Mouse (Mus musculus) lung, embryonic 15.5 days (tissue): ENCODE measurements around the gene Pdcd4. TPM values are rescaled to one million over a fixed set of nuclear protein-coding genes. Genes with fewer than 3 reads are reported as not detected.

Experiments used
- ATAC-seq: fragments of 200-750 bp; cut with Nextera tagmentation; 2 replicates; pipeline ENCODE4 v1.8.0; 2017; ENCODE audit warnings: moderate number of reproducible peaks, borderline replicate concordance; ENCODE audit not compliant: low FRiP score, low TSS enrichment; ENCODE audit errors: extremely low read depth
- H3K27ac ChIP-seq: fragments of 300-500 bp; sonication (generic); 2 replicates; pipeline ENCODE4 v1.5.1; 2015; ENCODE audit warnings: moderate library complexity, mild to moderate bottlenecking, inconsistent platforms
- H3K27me3 ChIP-seq: fragments of 300-500 bp; sonication (generic); 2 replicates; pipeline ENCODE4 v1.6.1; 2015; ENCODE audit warnings: inconsistent platforms
- H3K36me3 ChIP-seq: fragments of 300-500 bp; sonication (generic); 2 replicates; pipeline ENCODE4 v1.6.1; 2015; ENCODE audit warnings: inconsistent platforms
- H3K4me1 ChIP-seq: fragments of 300-500 bp; sonication (generic); 2 replicates; pipeline ENCODE4 v1.6.1; 2015; ENCODE audit warnings: inconsistent platforms
- H3K4me2 ChIP-seq: fragments of 300-500 bp; sonication (generic); 2 replicates; pipeline ENCODE4 v1.6.1; 2015; ENCODE audit warnings: inconsistent platforms, mild to moderate bottlenecking, moderate library complexity
- H3K4me3 ChIP-seq: fragments of 300-500 bp; sonication (generic); 2 replicates; pipeline ENCODE4 v1.5.1; 2015; ENCODE audit warnings: mild to moderate bottlenecking, inconsistent platforms
- H3K9ac ChIP-seq: fragments of 300-500 bp; sonication (generic); 2 replicates; pipeline ENCODE4 v1.6.1; 2015; ENCODE audit warnings: inconsistent platforms
- H3K9me3 ChIP-seq: fragments of 300-500 bp; sonication (generic); 2 replicates; pipeline ENCODE4 v1.6.1; 2016; ENCODE audit warnings: inconsistent platforms
- WGBS: fragments of 180-500 bp; shearing (Covaris S2); methylation state at CpG from one replicate; pipeline ENCODE4 v1.1.7; 2015; 5-methylcytosine and 5-hydroxymethylcytosine counted together
- polyA plus RNA-seq: library from polyadenylated mRNA; unstranded; fragments of >200 nt; fragmentation: Nextera tagmentation; extraction: Ambion mirVana; gene quantifications from 2 replicates; pipeline ENCODE4 v1.2.1, GENCODE M21; 2015

Pdcd4 gene
- polyA plus RNA-seq, 1 experiment from 2014 or later, result 89.7 TPM

DNA sequence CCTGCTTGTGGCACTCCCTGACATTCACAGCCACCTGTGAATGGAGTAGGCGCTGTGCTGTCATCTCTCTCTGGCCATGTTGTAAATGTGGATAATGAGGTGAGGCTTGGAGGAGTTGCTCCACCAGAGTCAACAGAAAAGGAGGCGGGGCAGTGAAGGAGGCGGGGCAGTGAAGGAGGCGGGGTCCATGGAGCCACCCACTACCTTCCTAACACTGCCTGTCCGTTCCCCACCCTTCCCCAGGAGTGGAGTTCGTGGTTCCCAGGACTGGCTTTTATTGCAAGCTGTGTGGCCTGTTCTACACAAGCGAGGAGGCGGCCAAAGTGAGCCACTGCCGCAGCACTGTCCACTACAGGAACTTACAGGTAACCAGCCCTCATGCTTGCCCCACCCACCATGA is 32.9 kb upstream of the Pdcd4 start:
- H3K9me3 ChIP-seq, result no peaks in the 10 kb centered on the region
- H3K27ac ChIP-seq, result 0 out of 2 replicates have a peak overlapping the region, but pooled peaks have one; percentile 10
- H3K4me1 ChIP-seq, result peaks cover 21% of the 10 kb centered on the region
- no peak overlapping the region for H3K4me2 ChIP-seq
- no peaks in the 10 kb centered on the region for H3K36me3 ChIP-seq
- H3K4me3 ChIP-seq, result no peak overlapping the region
- no peaks in the 10 kb centered on the region for H3K27me3 ChIP-seq
- H3K9ac ChIP-seq, result no peak overlapping the region
- ATAC-seq, result peak; percentile 44; the same call in 1 of the 2 replicates
- WGBS, result 27% methylated on average over 9 of the region's 9 CpGs

DNA sequence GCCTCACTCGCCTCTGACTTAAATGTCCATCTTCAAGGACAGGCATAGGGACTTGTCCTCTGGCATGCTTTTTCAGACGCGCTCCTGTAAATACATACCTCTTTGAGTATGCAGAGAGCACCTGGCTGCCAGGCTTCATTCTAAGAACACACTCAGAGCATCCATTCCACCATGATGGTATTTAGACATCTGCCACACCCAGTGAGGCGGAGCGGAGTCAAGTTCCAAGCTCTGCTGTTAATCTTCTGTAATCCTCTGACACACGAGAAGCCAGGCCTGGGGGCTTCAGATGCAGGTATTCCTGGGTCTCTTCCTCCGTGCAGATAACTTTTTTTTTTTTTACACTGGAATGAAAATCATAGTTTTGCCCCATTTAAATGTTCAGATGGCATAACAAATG is 32.4 kb upstream of the Pdcd4 start:
- H3K27me3 ChIP-seq, result no peaks in the 10 kb centered on the region
- H3K27ac ChIP-seq, result 0 out of 2 replicates have a peak overlapping the region, but pooled peaks have one; percentile 10
- no peak overlapping the region for H3K4me2 ChIP-seq
- no peaks in the 10 kb centered on the region for H3K36me3 ChIP-seq
- peaks cover 21% of the 10 kb centered on the region for H3K4me1 ChIP-seq
- ATAC-seq, result no peak
- no peak overlapping the region for H3K4me3 ChIP-seq
- no peaks in the 10 kb centered on the region for H3K9me3 ChIP-seq
- WGBS, result 57% methylated on average over 7 of the region's 7 CpGs
- H3K9ac ChIP-seq, result no peak overlapping the region

DNA sequence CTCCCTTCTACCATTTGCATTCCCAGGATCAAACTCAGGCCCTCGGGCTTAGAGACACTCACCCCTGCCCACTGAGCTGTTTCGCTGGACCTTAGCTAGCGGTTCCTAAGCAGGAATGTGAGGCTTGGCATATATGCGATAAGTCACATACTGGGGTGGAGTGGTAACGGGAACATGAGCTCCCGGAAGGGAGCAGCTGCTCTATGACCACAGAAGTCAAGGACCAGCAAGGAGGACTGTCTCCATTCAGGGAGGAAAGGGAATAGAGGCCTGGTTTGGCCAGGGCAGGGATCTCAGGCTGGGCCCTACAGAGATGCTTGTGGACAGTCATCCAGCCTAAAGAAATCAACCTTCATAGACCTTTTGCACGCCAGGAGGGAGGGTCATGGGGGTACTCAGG is 30.7 kb upstream of the Pdcd4 start:
- H3K36me3 ChIP-seq, result no peaks in the 10 kb centered on the region
- peaks cover 18% of the 10 kb centered on the region for H3K4me1 ChIP-seq
- 69% methylated on average over 7 of the region's 7 CpGs for WGBS
- H3K9ac ChIP-seq, result no peak overlapping the region
- H3K27me3 ChIP-seq, result no peaks in the 10 kb centered on the region
- ATAC-seq, result no peak
- H3K27ac ChIP-seq, result no peak overlapping the region
- no peak overlapping the region for H3K4me2 ChIP-seq
- H3K9me3 ChIP-seq, result no peaks in the 10 kb centered on the region
- no peak overlapping the region for H3K4me3 ChIP-seq

DNA sequence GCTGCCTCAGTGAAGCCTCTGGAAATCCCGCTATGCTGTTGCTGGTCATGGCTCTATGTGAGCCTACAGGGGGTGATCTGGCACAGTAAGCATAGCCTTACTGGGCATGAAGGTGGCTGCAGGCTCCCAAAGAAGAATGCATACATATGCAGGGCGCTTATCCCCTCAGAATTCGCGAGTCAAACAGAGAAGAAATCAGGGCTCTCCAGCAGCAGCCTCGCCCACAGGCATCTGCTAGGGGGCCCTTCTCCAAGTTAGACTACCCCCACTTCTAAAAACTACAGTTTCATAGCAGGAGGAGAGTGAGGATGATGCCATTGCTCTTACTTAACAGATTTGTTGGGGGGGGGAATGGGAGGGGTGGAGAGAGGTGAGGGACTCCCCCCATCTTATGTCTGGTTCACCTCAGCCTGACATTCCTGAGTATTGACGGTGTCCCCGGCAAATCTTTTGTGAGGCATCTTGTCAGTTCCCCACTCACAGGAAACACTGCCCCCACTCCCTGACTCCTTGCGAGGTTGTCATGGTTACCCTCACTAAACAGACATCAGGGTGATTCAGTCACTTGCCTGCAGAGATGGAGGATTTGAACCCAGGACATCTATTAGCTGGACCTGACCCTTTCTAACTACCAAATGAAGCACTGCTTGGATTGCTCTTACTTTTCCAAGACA is 29.3 kb upstream of the Pdcd4 start:
- Histone ChIP-seq H3K27me3 (no peaks in the 10 kb centered on the region), H3K4me1 (peaks cover 18% of the 10 kb centered on the region), H3K9me3 (no peaks in the 10 kb centered on the region), H3K4me3 (no peak overlapping the region), H3K4me2 (no peak overlapping the region), H3K27ac (no peak overlapping the region), H3K36me3 (no peaks in the 10 kb centered on the region), H3K9ac (no peak overlapping the region)
- 67% methylated on average over 8 of the region's 8 CpGs for WGBS
- ATAC-seq, result no peak

DNA sequence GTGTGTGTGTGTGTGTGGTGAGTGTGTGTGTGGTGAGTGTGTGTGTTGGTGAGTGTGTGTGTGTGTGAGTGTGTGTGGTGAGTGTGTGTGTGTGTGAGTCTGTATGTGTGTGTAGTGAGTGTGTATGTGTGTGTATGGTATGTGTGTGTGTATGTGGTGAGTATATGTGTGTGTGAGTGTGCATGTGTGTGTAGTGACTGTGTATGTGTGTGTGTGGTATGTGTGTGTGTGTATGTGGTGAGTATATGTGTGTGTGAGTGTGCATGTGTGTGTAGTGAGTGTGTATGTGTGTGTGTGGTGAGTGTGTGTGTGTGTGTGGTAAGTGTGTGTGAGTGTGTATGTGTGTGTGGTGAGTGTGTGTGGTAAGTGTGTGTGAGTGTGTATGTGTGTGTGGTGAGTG is 24.8 kb upstream of the Pdcd4 start:
- Histone ChIP-seq H3K9me3 (no peaks in the 10 kb centered on the region), H3K27ac (no peak overlapping the region), H3K27me3 (no peaks in the 10 kb centered on the region), H3K4me3 (no peak overlapping the region), H3K4me2 (no peak overlapping the region), H3K9ac (no peak overlapping the region), H3K36me3 (no peaks in the 10 kb centered on the region), H3K4me1 (no peaks in the 10 kb centered on the region)
- ATAC-seq, result no peak

DNA sequence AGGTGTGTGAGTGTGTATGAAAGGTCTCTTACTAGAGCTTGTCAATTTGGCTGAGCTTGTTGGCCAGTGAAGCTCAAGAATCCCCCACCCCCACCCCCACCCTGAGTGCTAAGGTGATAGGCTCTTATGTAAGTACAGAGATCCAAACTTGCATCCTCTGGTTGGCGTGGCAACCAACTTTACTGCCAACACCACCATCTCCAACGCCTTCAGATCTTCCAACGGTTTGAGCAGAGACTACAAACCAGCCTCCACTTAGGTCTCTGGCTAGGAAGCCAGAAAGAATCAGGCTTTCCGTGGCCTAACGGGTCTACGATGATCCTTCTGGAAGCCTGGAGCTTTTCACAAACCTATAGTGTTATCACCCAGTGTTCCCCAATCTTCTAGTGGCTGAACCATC is 23.9 kb upstream of the Pdcd4 start:
- no peaks in the 10 kb centered on the region for H3K9me3 ChIP-seq
- no peaks in the 10 kb centered on the region for H3K36me3 ChIP-seq
- H3K4me1 ChIP-seq, result no peaks in the 10 kb centered on the region
- no peak overlapping the region for H3K27ac ChIP-seq
- H3K27me3 ChIP-seq, result no peaks in the 10 kb centered on the region
- H3K9ac ChIP-seq, result no peak overlapping the region
- WGBS, result 76% methylated on average over 6 of the region's 6 CpGs
- H3K4me3 ChIP-seq, result no peak overlapping the region
- no peak for ATAC-seq
- no peak overlapping the region for H3K4me2 ChIP-seq

DNA sequence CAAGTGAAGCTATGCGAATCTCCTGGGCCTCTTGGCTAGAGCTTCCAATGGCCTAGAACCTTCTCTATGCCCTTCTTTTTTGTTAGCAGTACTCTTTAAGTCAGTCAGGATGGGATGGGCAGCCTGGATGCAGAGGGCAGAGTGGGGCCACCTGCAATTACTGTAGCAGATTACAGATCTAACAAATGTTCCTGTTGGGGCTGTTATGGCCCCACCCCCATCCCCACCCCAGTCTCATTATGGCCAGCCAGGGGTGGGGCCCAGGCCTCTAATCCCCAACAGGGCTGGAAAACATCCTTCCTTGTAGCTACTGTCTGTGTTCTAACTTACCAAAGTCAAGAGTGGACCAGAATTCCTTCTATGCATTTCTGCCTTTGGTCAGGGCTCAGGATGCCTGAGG is 23.2 kb upstream of the Pdcd4 start:
- Histone ChIP-seq H3K9ac (no peak overlapping the region), H3K27ac (no peak overlapping the region), H3K27me3 (no peaks in the 10 kb centered on the region), H3K4me1 (no peaks in the 10 kb centered on the region), H3K4me3 (no peak overlapping the region), H3K36me3 (no peaks in the 10 kb centered on the region), H3K4me2 (no peak overlapping the region), H3K9me3 (no peaks in the 10 kb centered on the region)
- no peak for ATAC-seq
- WGBS, result 94% methylated on average over 1 of the region's 1 CpGs

DNA sequence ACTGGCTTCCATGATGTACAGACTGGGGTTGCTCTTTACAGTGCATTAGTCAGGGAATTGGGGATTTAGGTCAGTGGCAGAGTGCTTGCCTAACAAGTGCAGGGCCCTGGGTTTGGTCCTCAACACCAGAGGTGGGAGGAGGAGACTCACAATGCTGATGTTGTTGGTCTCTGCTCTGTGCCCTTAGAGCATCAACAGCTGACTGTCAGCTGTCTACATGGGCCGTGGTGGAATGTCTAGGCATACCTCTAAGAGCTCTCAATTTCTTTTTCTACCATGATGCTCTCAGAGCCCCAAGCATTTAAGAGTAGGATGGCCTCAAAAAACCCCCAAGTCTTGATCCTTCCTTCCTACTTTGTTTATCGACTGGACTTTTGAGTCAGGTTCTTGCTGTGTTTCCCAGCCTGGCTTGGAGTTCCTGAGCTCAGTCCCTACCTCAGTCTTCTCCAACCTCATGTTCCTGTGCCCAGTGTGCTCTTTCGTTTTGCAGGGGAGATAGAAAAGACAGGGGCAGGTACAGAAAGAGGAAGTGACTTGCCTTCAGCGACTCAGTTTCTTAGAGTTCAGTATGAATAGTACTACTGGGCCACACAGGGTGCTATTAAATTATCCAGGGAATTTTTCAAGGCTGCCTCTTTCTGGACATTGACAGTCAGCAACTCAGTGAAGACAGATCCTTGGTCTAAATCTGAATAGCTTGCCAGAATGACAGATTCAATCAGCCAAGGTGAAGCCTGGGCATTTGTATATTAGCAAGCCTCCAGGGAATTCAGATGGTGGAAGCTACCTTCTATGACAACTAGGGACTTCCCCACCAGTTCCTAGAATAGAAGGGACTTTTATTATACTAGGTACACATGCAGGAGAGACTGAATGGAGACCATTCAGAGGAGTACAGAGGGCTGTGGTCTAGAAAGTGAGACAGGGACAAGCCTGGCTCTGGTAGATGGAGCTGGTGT is 22.3 kb upstream of the Pdcd4 start:
- no peak overlapping the region for H3K27ac ChIP-seq
- WGBS, result 64% methylated on average over 4 of the region's 4 CpGs
- H3K4me1 ChIP-seq, result no peaks in the 10 kb centered on the region
- no peak overlapping the region for H3K4me2 ChIP-seq
- no peaks in the 10 kb centered on the region for H3K27me3 ChIP-seq
- H3K9me3 ChIP-seq, result no peaks in the 10 kb centered on the region
- no peak for ATAC-seq
- H3K9ac ChIP-seq, result no peak overlapping the region
- H3K4me3 ChIP-seq, result no peak overlapping the region
- H3K36me3 ChIP-seq, result no peaks in the 10 kb centered on the region

DNA sequence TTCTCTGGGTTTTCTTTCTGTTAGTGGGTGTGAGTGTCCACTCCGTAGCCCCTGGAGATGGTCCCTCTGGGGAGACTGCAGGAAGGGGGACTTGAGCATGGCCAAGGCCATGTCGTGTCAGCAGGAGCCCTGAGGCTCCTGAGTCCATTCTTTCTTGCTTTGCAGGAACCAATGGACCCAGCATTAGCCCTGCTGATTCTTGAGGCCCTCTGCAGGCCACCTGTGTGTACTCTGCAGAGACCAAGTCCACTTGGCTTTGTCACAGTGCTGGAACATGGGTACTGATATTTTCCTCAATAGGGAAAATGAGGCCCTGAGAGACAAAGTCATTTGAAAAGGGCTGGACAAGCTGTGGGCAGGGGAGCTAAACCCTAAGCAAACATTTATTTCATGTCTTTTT is 21.5 kb upstream of the Pdcd4 start:
- H3K9ac ChIP-seq, result no peak overlapping the region
- H3K27me3 ChIP-seq, result no peaks in the 10 kb centered on the region
- no peaks in the 10 kb centered on the region for H3K9me3 ChIP-seq
- no peak overlapping the region for H3K27ac ChIP-seq
- no peaks in the 10 kb centered on the region for H3K4me1 ChIP-seq
- no peak overlapping the region for H3K4me3 ChIP-seq
- WGBS, result 66% methylated on average over 2 of the region's 2 CpGs
- no peak for ATAC-seq
- H3K36me3 ChIP-seq, result no peaks in the 10 kb centered on the region
- H3K4me2 ChIP-seq, result no peak overlapping the region

DNA sequence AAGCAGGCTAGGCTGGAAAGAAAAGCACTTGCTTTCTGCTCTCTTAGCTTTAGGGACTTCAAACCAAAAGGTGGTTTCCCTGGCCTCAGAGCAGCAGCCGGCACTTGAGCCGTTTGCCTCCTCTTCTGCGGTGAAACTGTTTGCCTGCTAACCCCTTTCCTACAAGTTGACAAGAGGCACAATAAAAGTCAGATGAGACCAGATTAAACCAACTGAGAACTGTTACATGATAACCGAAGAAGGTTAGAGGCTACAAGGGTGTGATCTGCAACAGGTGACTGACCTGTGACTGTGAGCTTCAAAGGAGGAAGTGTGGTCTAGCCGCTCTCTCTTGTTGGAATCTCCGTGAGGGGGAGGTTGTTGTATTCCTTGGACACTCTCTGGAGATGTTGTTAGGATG is 20.5 kb upstream of the Pdcd4 start:
- H3K4me3 ChIP-seq, result no peak overlapping the region
- H3K9ac ChIP-seq, result no peak overlapping the region
- no peaks in the 10 kb centered on the region for H3K9me3 ChIP-seq
- no peak for ATAC-seq
- H3K4me2 ChIP-seq, result no peak overlapping the region
- no peak overlapping the region for H3K27ac ChIP-seq
- H3K4me1 ChIP-seq, result no peaks in the 10 kb centered on the region
- no peaks in the 10 kb centered on the region for H3K36me3 ChIP-seq
- WGBS, result 66% methylated on average over 6 of the region's 6 CpGs
- H3K27me3 ChIP-seq, result no peaks in the 10 kb centered on the region

DNA sequence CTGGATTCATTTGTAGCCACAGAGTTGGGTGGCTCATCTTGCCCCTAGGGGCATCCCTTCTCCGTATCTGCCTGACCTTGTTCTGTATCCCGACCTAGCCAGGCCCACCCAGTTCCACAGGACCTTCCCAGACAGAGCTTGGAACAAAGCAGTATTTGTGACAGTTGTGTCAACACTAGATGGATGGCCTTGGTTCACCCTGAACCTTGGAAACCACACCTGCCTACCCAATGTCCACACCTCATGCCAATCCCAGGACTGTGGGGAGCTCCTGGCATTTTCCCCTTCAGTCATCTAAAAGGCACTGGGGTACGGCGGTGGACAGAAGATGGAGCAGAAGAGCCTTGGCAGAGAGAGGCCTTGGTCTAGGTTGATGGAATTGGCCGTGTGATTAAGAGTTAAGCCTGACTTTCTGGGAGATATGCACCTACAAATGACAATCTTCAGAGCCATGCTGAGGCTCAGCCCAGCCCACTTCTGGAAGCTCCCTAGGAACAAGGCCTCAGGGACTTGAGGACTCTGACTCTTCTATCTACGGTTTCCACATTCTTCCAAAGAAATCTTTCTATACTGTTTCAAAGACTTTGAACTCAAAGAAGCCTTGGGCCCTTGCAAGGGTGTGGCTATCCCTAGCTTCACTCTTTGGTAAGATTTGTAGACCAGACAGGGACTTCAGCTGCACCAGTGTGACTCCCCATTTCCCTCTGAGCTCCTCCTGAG is 18.9 kb upstream of the Pdcd4 start:
- no peaks in the 10 kb centered on the region for H3K9me3 ChIP-seq
- H3K9ac ChIP-seq, result no peak overlapping the region
- H3K27ac ChIP-seq, result no peak overlapping the region
- H3K4me1 ChIP-seq, result no peaks in the 10 kb centered on the region
- WGBS, result 80% methylated on average over 6 of the region's 6 CpGs
- no peak overlapping the region for H3K4me2 ChIP-seq
- no peak for ATAC-seq
- H3K36me3 ChIP-seq, result no peaks in the 10 kb centered on the region
- H3K27me3 ChIP-seq, result no peaks in the 10 kb centered on the region
- H3K4me3 ChIP-seq, result no peak overlapping the region

DNA sequence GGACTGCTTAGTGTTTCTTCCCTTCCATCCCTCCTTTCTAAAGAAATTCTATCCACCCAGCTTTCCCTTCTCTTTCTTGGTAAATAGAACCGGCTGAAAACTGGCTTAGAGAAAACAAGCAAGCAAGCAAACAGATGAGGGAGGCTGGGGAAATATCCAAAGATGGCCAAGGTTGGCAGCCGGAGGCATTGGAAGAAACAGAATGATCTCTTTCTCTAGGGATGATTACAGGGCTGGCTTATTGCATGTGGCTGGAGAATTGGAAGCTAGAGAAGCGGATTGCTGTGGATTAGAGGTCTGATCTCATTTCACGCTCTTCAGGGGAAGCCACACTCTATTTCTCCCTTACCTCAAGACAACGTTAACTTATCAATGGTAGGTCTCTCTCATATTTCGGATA is 16.8 kb upstream of the Pdcd4 start:
- H3K9ac ChIP-seq, result no peak overlapping the region
- no peak for ATAC-seq
- 79% methylated on average over 6 of the region's 6 CpGs for WGBS
- no peaks in the 10 kb centered on the region for H3K9me3 ChIP-seq
- no peaks in the 10 kb centered on the region for H3K27me3 ChIP-seq
- H3K36me3 ChIP-seq, result no peaks in the 10 kb centered on the region
- H3K27ac ChIP-seq, result no peak overlapping the region
- H3K4me1 ChIP-seq, result no peaks in the 10 kb centered on the region
- no peak overlapping the region for H3K4me3 ChIP-seq
- H3K4me2 ChIP-seq, result no peak overlapping the region
